9 mouse cellular contexts compared by ENCODE assay signal in the genomic region with DNA sequence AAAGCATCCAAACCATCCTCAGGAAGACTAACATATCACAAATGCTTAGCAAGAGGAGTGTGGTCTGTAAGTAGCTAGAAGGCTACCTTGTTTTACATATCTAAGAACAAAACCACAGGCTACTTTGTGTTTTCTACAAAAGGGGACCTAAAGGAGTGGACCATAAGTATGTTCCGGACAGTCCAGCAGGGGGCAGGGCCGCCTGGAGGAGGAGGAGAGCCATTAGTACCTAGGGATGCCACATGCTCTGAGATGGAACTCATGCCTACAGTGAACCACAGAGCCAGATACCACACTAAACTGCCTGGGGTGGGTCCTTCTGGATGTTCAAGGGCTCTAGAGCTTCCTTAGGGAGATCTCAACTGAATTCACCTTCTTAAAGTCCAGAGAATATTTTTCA. TPM values are rescaled to one million over a fixed set of nuclear protein-coding genes. Genes with fewer than 3 reads are reported as not detected.
DNase-seq lines count a peak whose midpoint lies in the region; ATAC-seq and TF ChIP-seq lines count a peak whose summit lies in the region.
"Had no signal": no experiment of that assay in that cellular context is flagged by ENCODE, and none has a peak within 500 bp of the region (broad histone marks: within the 10 kb centered on the region; RNA-seq: fewer than 3 reads in every experiment).

No protein-coding gene starts in this region.

- no peaks in the 10 kb centered on the region for H3K9me3 ChIP-seq in hindbrain, embryonic 10.5 days
- no peaks in the 10 kb centered on the region for H3K9me3 ChIP-seq in hindbrain, embryonic 12.5 days (replicated peaks)
- no peaks in the 10 kb centered on the region for H3K9me3 ChIP-seq in ES-Bruce4 (replicated peaks; ENCODE audit: control insufficient read depth, insufficient read depth, low read length, poor library complexity, severe bottlenecking)
- no peaks in the 10 kb centered on the region for H3K9me3 ChIP-seq in forebrain, embryonic 11.5 days (ENCODE audit: control insufficient read depth, low read length)
- H3K9me3 ChIP-seq: liver, embryonic 13.5 days had no signal

- H3K4me3 ChIP-seq in hindbrain, embryonic 10.5 days: no peak overlapping the region
- H3K4me3 ChIP-seq in hindbrain, embryonic 12.5 days: no peak overlapping the region
- H3K4me3 ChIP-seq in ES-Bruce4 (ENCODE audit: low read depth, low read length): no peak overlapping the region
- no peak overlapping the region for H3K4me3 ChIP-seq in forebrain, embryonic 11.5 days (ENCODE audit: low read depth, low read length)
- H3K4me3 ChIP-seq: liver, embryonic 13.5 days had no signal

- 48% methylated on average over 2 of the region's 2 CpGs for WGBS in hindbrain, embryonic 10.5 days
- 41% methylated on average over 2 of the region's 2 CpGs for WGBS in hindbrain, embryonic 12.5 days
- WGBS in forebrain, embryonic 11.5 days: 50% methylated on average over 2 of the region's 2 CpGs

- peaks cover 78% of the 10 kb centered on the region for H3K36me3 ChIP-seq in hindbrain, embryonic 10.5 days
- peaks cover 61% of the 10 kb centered on the region for H3K36me3 ChIP-seq in hindbrain, embryonic 12.5 days
- H3K36me3 ChIP-seq in ES-Bruce4 (ENCODE audit: control insufficient read depth, insufficient read depth, low read length, poor library complexity, severe bottlenecking): peaks cover 5% of the 10 kb centered on the region; the same call in 1 of the 2 replicates
- H3K36me3 ChIP-seq in forebrain, embryonic 11.5 days (ENCODE audit: control insufficient read depth, insufficient read depth, low read length): no peaks in the 10 kb centered on the region; the same call in 1 of the 2 replicates

- no peak overlapping the region for H3K4me2 ChIP-seq in hindbrain, embryonic 12.5 days (replicated peaks)
- no peak overlapping the region for H3K4me2 ChIP-seq in forebrain, embryonic 11.5 days (ENCODE audit: low read depth, low read length, severe bottlenecking)
- H3K4me2 ChIP-seq: liver, embryonic 13.5 days had no signal

- no peak overlapping the region for H3K9ac ChIP-seq in hindbrain, embryonic 12.5 days
- no peak overlapping the region for H3K9ac ChIP-seq in ES-Bruce4 (ENCODE audit: low read depth, poor library complexity, severe bottlenecking)
- H3K9ac ChIP-seq in forebrain, embryonic 11.5 days (ENCODE audit: low read length): no peak overlapping the region
- H3K9ac ChIP-seq: liver, embryonic 13.5 days had no signal

- TF ChIP-seq EP300 in ES-Bruce4 (IDR thresholded peaks at IDR 0.05; ENCODE audit: insufficient read depth, low read depth, low read length): no peak

- DNase-seq in hindbrain, embryonic 10.5 days (ENCODE audit: low spot score): peak; percentile 23
- DNase-seq in kidney, postnatal 14 days: peak; percentile 34
- DNase-seq in retina, postnatal 1 day: peak; percentile 54
- no peak for DNase-seq in forebrain, embryonic 11.5 days (ENCODE audit: low spot score)
- no peak for DNase-seq in right cerebral cortex, postnatal 36 days (ENCODE audit: low spot score in 2 of 2)
- DNase-seq: liver, embryonic 13.5 days had no signal

- no peak for ATAC-seq in hindbrain, embryonic 12.5 days (ENCODE audit: low FRiP score)
- peak; percentile 87 for ATAC-seq in common myeloid progenitor, adult 5-6 weeks (replicated peaks; ENCODE audit: low read depth, poor library complexity, severe bottlenecking)
- no peak for ATAC-seq in forebrain, embryonic 11.5 days (replicated peaks; ENCODE audit: low FRiP score)

- H3K4me1 ChIP-seq in hindbrain, embryonic 10.5 days (replicated peaks): peaks cover 24% of the 10 kb centered on the region
- no peaks in the 10 kb centered on the region for H3K4me1 ChIP-seq in hindbrain, embryonic 12.5 days
- no peaks in the 10 kb centered on the region for H3K4me1 ChIP-seq in ES-Bruce4 (ENCODE audit: control insufficient read depth, insufficient read depth, low read length)
- H3K4me1 ChIP-seq in forebrain, embryonic 11.5 days (replicated peaks; ENCODE audit: control insufficient read depth, insufficient read depth, low read length): 0 out of 2 replicates have a peak, but pooled peaks cover 2% of the 10 kb centered on the region

- peak; percentile 70 for TF ChIP-seq CTCF in ES-Bruce4 (IDR thresholded peaks at IDR 0.05; ENCODE audit: low read depth, low read length)

- H3K27me3 ChIP-seq in hindbrain, embryonic 10.5 days (ENCODE audit: insufficient read depth, poor library complexity, severe bottlenecking): no peaks in the 10 kb centered on the region
- H3K27me3 ChIP-seq in hindbrain, embryonic 12.5 days: no peaks in the 10 kb centered on the region
- no peaks in the 10 kb centered on the region for H3K27me3 ChIP-seq in ES-Bruce4 (ENCODE audit: control insufficient read depth, insufficient read depth, low read length, poor library complexity, severe bottlenecking)
- no peaks in the 10 kb centered on the region for H3K27me3 ChIP-seq in forebrain, embryonic 11.5 days (ENCODE audit: control insufficient read depth, insufficient read depth, low read length)
- H3K27me3 ChIP-seq: liver, embryonic 13.5 days had no signal

- no peak overlapping the region for H3K27ac ChIP-seq in hindbrain, embryonic 10.5 days
- H3K27ac ChIP-seq in hindbrain, embryonic 12.5 days: no peak overlapping the region
- H3K27ac ChIP-seq in ES-Bruce4 (ENCODE audit: insufficient read depth, low read length): no peak overlapping the region
- no peak overlapping the region for H3K27ac ChIP-seq in forebrain, embryonic 11.5 days (ENCODE audit: low read depth, low read length)
- H3K27ac ChIP-seq: liver, embryonic 13.5 days had no signal

- TF ChIP-seq POLR2A in ES-Bruce4 (IDR thresholded peaks at IDR 0.05; ENCODE audit: insufficient read depth, low read length): no peak

RNA-seq across cellular contexts. Expression of a gene that starts 14.3 kb away (rescaled TPM):
- polyA plus RNA-seq in hindbrain, embryonic 10.5 days (2016; fragmentation: Nextera tagmentation; extraction: Ambion mirVana): 46.5 and 48.9 TPM in 2 replicates
- 34.6 and 37.5 TPM in 2 replicates for polyA plus RNA-seq in hindbrain, embryonic 12.5 days (2016; fragmentation: Nextera tagmentation; extraction: Ambion mirVana)
- 18.4 and 18.7 TPM in 2 replicates for polyA plus RNA-seq in ES-Bruce4 (2011; ENCODE audit: insufficient read depth, insufficient read length, low read depth, missing spikeins)
- 12.7 and 17.5 TPM in 2 replicates for total RNA-seq in common myeloid progenitor, adult 5-6 weeks (2017)
- 40.3 and 46.2 TPM in 2 replicates for polyA plus RNA-seq in forebrain, embryonic 11.5 days (2014; fragmentation: Nextera tagmentation; extraction: Ambion mirVana)

RNA-seq across cellular contexts. Expression of a gene that starts 14.4 kb away (rescaled TPM):
- polyA plus RNA-seq in hindbrain, embryonic 10.5 days (2016; fragmentation: Nextera tagmentation; extraction: Ambion mirVana): 6.8 and 10.7 TPM in 2 replicates
- polyA plus RNA-seq in hindbrain, embryonic 12.5 days (2016; fragmentation: Nextera tagmentation; extraction: Ambion mirVana): 13.6 and 15.8 TPM in 2 replicates
- 1.3 and 1.4 TPM in 2 replicates for polyA plus RNA-seq in ES-Bruce4 (2011; ENCODE audit: insufficient read depth, insufficient read length, low read depth, missing spikeins)
- total RNA-seq in common myeloid progenitor, adult 5-6 weeks (2017): 1.8 and 2.2 TPM in 2 replicates
- polyA plus RNA-seq in forebrain, embryonic 11.5 days (2014; fragmentation: Nextera tagmentation; extraction: Ambion mirVana): 8.0 and 8.3 TPM in 2 replicates

RNA-seq across cellular contexts. Expression of a gene that starts 30.5 kb away (rescaled TPM):
- polyA plus RNA-seq in hindbrain, embryonic 10.5 days (2016; fragmentation: Nextera tagmentation; extraction: Ambion mirVana): 106 and 120 TPM in 2 replicates
- polyA plus RNA-seq in hindbrain, embryonic 12.5 days (2016; fragmentation: Nextera tagmentation; extraction: Ambion mirVana): 99.3 and 101 TPM in 2 replicates
- 37.3 and 41.7 TPM in 2 replicates for polyA plus RNA-seq in ES-Bruce4 (2011; ENCODE audit: insufficient read depth, insufficient read length, low read depth, missing spikeins)
- total RNA-seq in common myeloid progenitor, adult 5-6 weeks (2017): 47.0 and 51.8 TPM in 2 replicates
- polyA plus RNA-seq in forebrain, embryonic 11.5 days (2014; fragmentation: Nextera tagmentation; extraction: Ambion mirVana): 121 and 129 TPM in 2 replicates

Comparison
In these comparisons a context has a peak if more than half of its experiments do, and no peak if none do; other contexts are left out.
1. DNase-seq: peak in hindbrain, embryonic 10.5 days (single experiment), kidney, postnatal 14 days (single experiment) and retina, postnatal 1 day (single experiment); none in forebrain, embryonic 11.5 days (single experiment) and right cerebral cortex, postnatal 36 days (0 of 2).